Mouse (Mus musculus) frontal cortex, postnatal 14 days (tissue): Measurements from ENCODE around the gene Wipi2.

ENCODE experiments used
- DNase-seq, 2 experiments: peaks; one replicate each; pipeline ENCODE4 v3.0.0; 2022; ENCODE audit warnings: low spot score in 2 of 2

Gene Wipi2

GRCm38 (mm10) chr5:142630224-142630623, 2.7 kb downstream of the Wipi2 start:
- DNase-seq = no peak

GRCm38 (mm10) chr5:142637823-142638222, 10.3 kb downstream of the Wipi2 start:
- DNase-seq = no peak

GRCm38 (mm10) chr5:142640088-142640487, 12.6 kb downstream of the Wipi2 start:
- no peak for DNase-seq

- DNase-seq = no peak
Observed at GRCm38 (mm10) chr5:142641331-142642051, 14.0 kb downstream of the Wipi2 start.

- no peak for DNase-seq
Observed at GRCm38 (mm10) chr5:142648162-142648561, 20.7 kb downstream of the Wipi2 start.

GRCm38 (mm10) chr5:142649460-142650050, 22.1 kb downstream of the Wipi2 start:
- no peak for DNase-seq

GRCm38 (mm10) chr5:142650390-142650789, 22.9 kb downstream of the Wipi2 start:
- DNase-seq = no peak

GRCm38 (mm10) chr5:142650794-142651497, 23.4 kb downstream of the Wipi2 start:
- no peak for DNase-seq

- no peak for DNase-seq
Observed at GRCm38 (mm10) chr5:142652266-142652665, 24.8 kb downstream of the Wipi2 start.

- no peak for DNase-seq
Observed at GRCm38 (mm10) chr5:142660656-142661434, 33.3 kb downstream of the Wipi2 start.

GRCm38 (mm10) chr5:142667921-142668320, 40.4 kb downstream of the Wipi2 start:
- DNase-seq = no peak

GRCm38 (mm10) chr5:142668556-142669263, 41.2 kb downstream of the Wipi2 start:
- DNase-seq = no peak

- no peak for DNase-seq
Observed at GRCm38 (mm10) chr5:142669726-142670125, 42.2 kb downstream of the Wipi2 start.

GRCm38 (mm10) chr5:142673082-142673481, 45.6 kb downstream of the Wipi2 start:
- DNase-seq = no peak

- no peak for DNase-seq
Observed at GRCm38 (mm10) chr5:142678141-142678571, 50.7 kb downstream of the Wipi2 start.

GRCm38 (mm10) chr5:142679065-142679464, 51.6 kb downstream of the Wipi2 start:
- no peak for DNase-seq

GRCm38 (mm10) chr5:142681911-142682310, 54.4 kb downstream of the Wipi2 start:
- DNase-seq = no peak

GRCm38 (mm10) chr5:142682529-142682928, 55.0 kb downstream of the Wipi2 start:
- DNase-seq = no peak

GRCm38 (mm10) chr5:142688866-142689265, 61.4 kb downstream of the Wipi2 start:
- no peak for DNase-seq

GRCm38 (mm10) chr5:142690343-142690742, 62.8 kb downstream of the Wipi2 start:
- no peak for DNase-seq

GRCm38 (mm10) chr5:142692248-142692647, 64.8 kb downstream of the Wipi2 start, which contains the start of gene Slc29a4:
TSS of gene Slc29a4 (plus strand) at chr5:142692512.
- peak; percentile 49 to 65 for DNase-seq
